Mouse (Mus musculus) heart, adult 2 months (tissue): ENCODE measurements around the gene Ddx28. TPM values are rescaled to one million over a fixed set of nuclear protein-coding genes. Genes with fewer than 3 reads are reported as not detected.

Experiments
- DNase-seq, 2 experiments: peaks; one replicate each; pipeline ENCODE4 v3.0.0; 2021
- H3K27ac ChIP-seq: fragments of 200-600 bp; 2 replicates; pipeline ENCODE4 v1.8.1; 2022
- H3K27me3 ChIP-seq: fragments of 200-500 bp; 2 replicates; pipeline ENCODE4 v1.6.1; 2012; ENCODE audit warnings: mild to moderate bottlenecking, low read length, inconsistent platforms, mixed read lengths; ENCODE audit not compliant: control insufficient read depth, insufficient read depth
- H3K36me3 ChIP-seq: fragments of 200-500 bp; 2 replicates; pipeline ENCODE4 v1.6.1; 2012; ENCODE audit warnings: low read length, inconsistent platforms; ENCODE audit not compliant: control insufficient read depth, insufficient read depth
- H3K4me1 ChIP-seq: fragments of 200-500 bp; 2 replicates; pipeline ENCODE4 v1.6.1; 2011; ENCODE audit warnings: low read length; ENCODE audit not compliant: control insufficient read depth, insufficient read depth
- H3K4me3 ChIP-seq: fragments of 200-600 bp; 2 replicates; pipeline ENCODE4 v1.8.1; 2022
- H3K79me2 ChIP-seq: fragments of 200-500 bp; replicated peaks from 2 replicates; pipeline ENCODE4 v1.6.1; 2012; ENCODE audit warnings: mild to moderate bottlenecking, inconsistent platforms, low read length, moderate library complexity, mixed read lengths; ENCODE audit not compliant: control insufficient read depth, insufficient read depth
- H3K9ac ChIP-seq: fragments of 200-500 bp; 2 replicates; pipeline ENCODE4 v1.6.1; 2012; ENCODE audit warnings: low read depth, mild to moderate bottlenecking, control low read depth, inconsistent platforms, low read length, mixed read lengths
- CTCF ChIP-seq: fragments of 200-600 bp; IDR thresholded peaks from 2 replicates; pipeline ENCODE4 v1.8.1; 2022; ENCODE audit warnings: antibody characterized with exemption, mild to moderate bottlenecking, moderate library complexity
- EP300 ChIP-seq: fragments of 200-500 bp; IDR thresholded peaks from 2 replicates; pipeline ENCODE4 v1.6.1; 2011; ENCODE audit warnings: low read depth, low read length, control low read depth; ENCODE audit not compliant: insufficient read depth
- POLR2A ChIP-seq: fragments of 200-500 bp; IDR thresholded peaks from 2 replicates; pipeline ENCODE4 v1.6.1; 2011; ENCODE audit warnings: mild to moderate bottlenecking, low read depth, low read length, control low read depth; ENCODE audit not compliant: insufficient read depth
- WGBS: fragments of 180-500 bp; shearing (Covaris S2); methylation state at CpG from one replicate; pipeline ENCODE4 v1.1.7; 2018; 5-methylcytosine and 5-hydroxymethylcytosine counted together
- intact Hi-C: fragments of 180-260 bp; cut with DNase I; formaldehyde crosslinking; loops from one replicate; pipeline ENCODE4 v1.15.1; 2025
- long read RNA-seq: library from polyadenylated mRNA; stranded (forward); transcript quantifications from one replicate; pipeline ENCODE4 v2.0.0, GENCODE M21; 2021
- polyA plus RNA-seq: library from polyadenylated mRNA; depleted of rRNA; stranded (reverse); fragments of >200 nt; gene quantifications from 2 replicates; pipeline ENCODE4 v1.2.3, GENCODE M21; 2012; rRNA removed
- total RNA-seq, 2 experiments: library from RNA; stranded (reverse); gene quantifications; 2 replicates each; pipeline ENCODE4 v1.2.3; 2021

Ddx28 gene
- total RNA-seq (10 to 100 TPM in 1 of 2 experiments, 1 to 10 TPM in 1; 9.2 to 10.0 TPM), polyA plus RNA-seq (5.7 and 6.3 TPM in 2 replicates)
- long read RNA-seq, transcript Ddx28-201 (1 exons, 2,262 nt): major isoform, 10 of 10 reads
- long read RNA-seq, partial matches to known transcripts: 0 of 10 reads
- long read RNA-seq, other reads (novel, unspliced or antisense): 0 of 10 reads

GRCm38 (mm10) chr8:106011643-106011986, at the start of gene Ddx28:
Gene Ddx28 (minus strand): TSS chr8:106011882.
- H3K27me3 ChIP-seq: no peaks in the 10 kb centered on the region
- H3K36me3 ChIP-seq: no peaks in the 10 kb centered on the region
- H3K4me1 ChIP-seq: peaks cover 3% of the 10 kb centered on the region
- under 1% methylated on average over 6 of the region's 6 CpGs for WGBS
- no peaks in the 10 kb centered on the region for H3K79me2 ChIP-seq
- no peak for TF ChIP-seq CTCF
- H3K9ac ChIP-seq: peak within 1 kb of the TSS; percentile 88
- intact Hi-C loops: loop anchor here (5.0 kb wide), 3 partner anchors 109 to 309 kb away; partner anchors contain the start of genes Acd, Cenpt, Pard6a and Pskh1
- H3K27ac ChIP-seq: peak within 1 kb of the TSS; percentile 74
- DNase-seq: no peak
- H3K4me3 ChIP-seq: peak within 1 kb of the TSS; percentile 75

DNA sequence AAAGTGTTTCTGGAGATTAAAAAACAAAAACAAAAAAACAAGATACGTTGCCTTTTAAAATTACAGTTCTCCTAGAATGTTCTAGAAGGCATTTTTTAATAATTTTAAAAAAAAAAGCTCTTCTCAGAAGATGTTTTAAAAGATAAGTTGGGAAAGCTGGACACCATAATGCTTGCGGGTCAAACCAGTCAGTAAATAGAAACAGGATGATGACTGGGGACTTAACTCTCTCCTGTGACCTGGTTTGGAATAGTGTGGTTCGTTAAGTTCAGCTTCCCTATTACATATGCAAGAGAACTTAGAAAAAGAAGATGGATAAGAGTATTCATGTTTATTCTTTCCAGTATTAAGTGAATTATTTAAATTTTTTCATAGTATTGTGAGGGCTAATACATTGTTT, 48.8 kb upstream of the Ddx28 start:
- intact Hi-C loops: loop anchor here (2.0 kb wide), 1 partner anchor 14 kb away; no protein-coding TSS in a partner anchor
- Histone ChIP-seq H3K4me1 (peaks cover 8% of the 10 kb centered on the region), H3K27ac (peak overlapping the region; percentile 89), H3K4me3 (peak overlapping the region; percentile 76), H3K9ac (no peak overlapping the region), H3K36me3 (peaks cover 14% of the 10 kb centered on the region), H3K79me2 (peaks cover 3% of the 10 kb centered on the region; the same call in 1 of the 2 replicates), H3K27me3 (no peaks in the 10 kb centered on the region)
- TF ChIP-seq CTCF (no peak), EP300 (no peak), POLR2A (no peak)
- under 1% methylated on average over 3 of the region's 3 CpGs for WGBS
- DNase-seq: no peak

GRCm38 (mm10) chr8:106059613-106060371, 48.1 kb upstream of the Ddx28 start:
- TF ChIP-seq EP300 (no peak), CTCF (peak; percentile 6; the same call in 1 of the 2 replicates)
- Histone ChIP-seq H3K36me3 (peaks cover 11% of the 10 kb centered on the region), H3K79me2 (peaks cover 2% of the 10 kb centered on the region; the same call in 1 of the 2 replicates), H3K27me3 (no peaks in the 10 kb centered on the region), H3K4me1 (peaks cover 6% of the 10 kb centered on the region), H3K4me3 (peak overlapping the region; percentile 76), H3K27ac (peak overlapping the region; percentile 89), H3K9ac (peak overlapping the region; percentile 96)
- DNase-seq: no peak
- intact Hi-C loops: loop anchor here (2.0 kb wide), 1 partner anchor 15 kb away; no protein-coding TSS in a partner anchor
- WGBS: under 1% methylated on average over 81 of the region's 83 CpGs

DNA sequence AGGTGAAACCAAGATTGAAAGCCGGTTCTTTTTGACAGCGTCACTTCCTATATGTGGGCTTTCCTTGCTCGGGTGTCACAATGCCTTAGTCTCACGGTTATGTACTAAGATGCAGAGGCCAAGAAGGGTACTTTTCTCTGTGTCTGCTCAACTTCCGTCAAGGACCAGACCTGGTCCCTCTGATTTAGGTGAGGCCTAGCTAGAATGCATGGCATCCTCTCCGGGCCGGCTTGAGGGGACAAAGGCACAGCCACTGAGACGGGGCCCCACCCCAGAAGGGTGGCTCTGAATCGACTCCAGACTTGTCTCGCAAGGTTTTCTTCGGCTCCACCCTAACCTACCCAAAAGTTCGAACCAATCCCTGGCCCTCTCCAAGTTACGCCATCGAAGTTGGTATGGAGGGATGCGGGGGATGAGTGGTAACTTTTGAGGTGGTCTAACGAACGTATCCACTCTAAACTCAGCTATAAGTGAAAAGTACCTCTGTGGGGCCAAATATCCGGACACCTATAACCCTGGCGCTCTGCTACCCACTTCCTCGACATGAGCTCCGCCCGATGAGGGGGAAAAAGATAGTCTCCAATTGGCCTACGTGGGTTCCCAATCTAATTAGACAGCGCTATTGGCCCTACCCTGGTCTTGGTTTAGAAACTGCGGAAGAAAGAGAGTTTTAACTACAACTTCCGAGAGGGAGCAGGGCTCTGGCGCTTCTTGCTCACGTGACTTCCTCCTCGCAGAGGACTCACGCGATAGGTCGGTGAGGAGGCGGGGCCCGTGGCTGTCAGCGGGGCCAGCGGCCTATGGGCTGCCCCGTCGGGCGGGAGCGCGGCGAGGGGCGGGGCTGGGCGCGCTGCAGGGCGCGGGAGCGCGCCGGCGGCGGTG, 47.3 kb upstream of the Ddx28 start, which contains the start of gene Nfatc3:
Nfatc3 (plus strand) TSS at position 110 of the 882 bp plus-strand sequence.
- peak within 1 kb of the TSS; percentile 96 for H3K9ac ChIP-seq
- H3K27me3 ChIP-seq: no peaks in the 10 kb centered on the region
- H3K4me3 ChIP-seq: peak within 1 kb of the TSS; percentile 76
- H3K36me3 ChIP-seq: peaks cover 11% of the 10 kb centered on the region
- intact Hi-C loops: no loop called here
- peak; percentile 96 to 99 for DNase-seq
- TF ChIP-seq EP300 (no peak), POLR2A (peak; percentile 91), CTCF (no peak)
- peaks cover 2% of the 10 kb centered on the region; the same call in 1 of the 2 replicates for H3K79me2 ChIP-seq
- peaks cover 7% of the 10 kb centered on the region for H3K4me1 ChIP-seq
- WGBS: 1% methylated on average over 51 of the region's 52 CpGs
- H3K27ac ChIP-seq: peak within 1 kb of the TSS; percentile 95

- intact Hi-C loops: no loop called here
- H3K79me2 ChIP-seq: no peaks in the 10 kb centered on the region
- TF ChIP-seq CTCF (no peak), POLR2A (no peak), EP300 (no peak)
- H3K27me3 ChIP-seq: no peaks in the 10 kb centered on the region
- H3K9ac ChIP-seq: no peak overlapping the region
- H3K4me1 ChIP-seq: peaks cover 3% of the 10 kb centered on the region
- no peak overlapping the region for H3K27ac ChIP-seq
- no peak overlapping the region for H3K4me3 ChIP-seq
- peaks cover 5% of the 10 kb centered on the region for H3K36me3 ChIP-seq
- WGBS: 93% methylated on average over 4 of the region's 4 CpGs
- DNase-seq: no peak
These were observed 44.8 kb upstream of the Ddx28 start for GRCm38 (mm10) chr8:106056455-106056982.
